Mouse (Mus musculus): Measurements from ENCODE around the gene Uts2b. TPM values are rescaled to one million over a fixed set of nuclear protein-coding genes. Genes with fewer than 3 reads are reported as not detected.

Gene Uts2b
- polyA plus RNA-seq, 1 experiment from 2014 or later: 0.27 TPM

Other genes with a start within 250 kb of the Uts2b start
- gene Ostn, start 62.8 kb downstream of the Uts2b start, polyA plus RNA-seq (2016; fragmentation: Nextera tagmentation; extraction: Ambion mirVana): 0.37 and 0.57 TPM in 2 replicates
- gene Ccdc50, start 18.6 kb upstream of the Uts2b start, polyA plus RNA-seq (2016; fragmentation: Nextera tagmentation; extraction: Ambion mirVana): 49.7 and 50.4 TPM in 2 replicates